9 mouse cellular contexts compared by ENCODE assay signal in the genomic region with DNA sequence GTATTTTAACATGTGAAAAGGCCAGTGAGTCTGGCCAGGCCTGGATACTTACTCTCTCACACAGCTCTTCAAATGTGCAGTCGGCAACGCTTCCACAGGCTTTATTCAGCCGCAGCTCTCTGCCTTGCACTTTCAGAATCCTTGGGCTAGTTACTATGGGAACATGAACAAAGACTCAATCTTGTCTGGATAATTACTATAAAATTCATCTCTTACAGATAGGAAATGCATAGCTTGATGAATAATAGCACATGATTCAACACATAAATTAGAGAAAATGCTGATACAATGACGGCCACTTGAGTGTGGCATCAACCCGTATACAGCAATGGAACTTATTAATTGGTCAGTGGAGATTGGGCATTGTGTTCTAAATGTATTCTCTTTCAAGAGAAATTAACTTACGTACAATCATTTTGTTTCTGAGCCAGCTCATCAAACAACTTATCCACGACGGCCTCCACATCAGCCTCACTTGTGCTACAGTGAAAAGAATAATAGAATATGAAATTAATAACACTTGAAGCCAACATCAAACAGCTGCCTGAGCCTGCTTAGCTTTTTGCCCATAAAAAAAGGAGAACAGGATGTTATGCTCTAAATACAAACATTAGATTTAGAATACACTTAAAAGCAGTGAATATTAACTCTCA.
DNase-seq lines count a peak whose midpoint lies in the region.
"Had no signal": no experiment of that assay in that cellular context is flagged by ENCODE, and none has a peak within 500 bp of the region (broad histone marks: within the 10 kb centered on the region; RNA-seq: fewer than 3 reads in every experiment).

No protein-coding gene starts in this region.

- intact Hi-C loops in left cerebral cortex, postnatal 25 days (cut with DNase I), result no loop called here
- intact Hi-C loops in left cerebral cortex, postnatal 4 days (cut with DNase I), result loop anchor here (5.0 to 10.0 kb wide), 2 partner anchors 162 to 245 kb away; partner anchors contain the start of genes Nr2e1, Ostm1 and Snx3

- DNase-seq in embryo, embryonic 10.5 days (ENCODE audit: low spot score), result peak; percentile 36
- no peak for DNase-seq in embryo, embryonic 9.5 days (ENCODE audit: extremely low spot score)
- DNase-seq in left cerebral cortex, postnatal 25 days (ENCODE audit: low spot score in 2 of 2), result peak; percentile 20 to 31
- no peak for DNase-seq in left cerebral cortex, postnatal 4 days
- DNase-seq in layer of hippocampus, postnatal 14 days (ENCODE audit: low spot score in 2 of 2), result peak; percentile 18 to 29
- DNase-seq in right cerebral cortex, postnatal 4 days, result peak; percentile 29
- DNase-seq in heart, adult 9 months (ENCODE audit: low spot score in 2 of 2), result no peak
- DNase-seq in ovary, adult 18-20 months (ENCODE audit: low spot score), result no peak
- DNase-seq: heart, adult 18-20 months had no signal

Comparison
In these comparisons a context has a peak if more than half of its experiments do, and no peak if none do; other contexts are left out.
1. DNase-seq: peak in embryo, embryonic 10.5 days (single experiment), left cerebral cortex, postnatal 25 days (2 of 2), layer of hippocampus, postnatal 14 days (2 of 2) and right cerebral cortex, postnatal 4 days (single experiment); none in embryo, embryonic 9.5 days (single experiment), left cerebral cortex, postnatal 4 days (single experiment), heart, adult 9 months (0 of 2) and ovary, adult 18-20 months (single experiment).